Mouse (Mus musculus): ENCODE results near the gene Adra2b.
A peak's percentile ranks its signal among the peaks of the same experiment; 100 is the strongest.

The Adra2b gene

GRCm38 (mm10) chr2:127338833-127339232 lies 24.2 kb upstream of the Adra2b start:
- DNase-seq (ENCODE audit: low read depth): peak; percentile 81

GRCm38 (mm10) chr2:127339262-127339661 lies 23.7 kb upstream of the Adra2b start:
- peak; percentile 53 for DNase-seq (ENCODE audit: low read depth)

DNA sequence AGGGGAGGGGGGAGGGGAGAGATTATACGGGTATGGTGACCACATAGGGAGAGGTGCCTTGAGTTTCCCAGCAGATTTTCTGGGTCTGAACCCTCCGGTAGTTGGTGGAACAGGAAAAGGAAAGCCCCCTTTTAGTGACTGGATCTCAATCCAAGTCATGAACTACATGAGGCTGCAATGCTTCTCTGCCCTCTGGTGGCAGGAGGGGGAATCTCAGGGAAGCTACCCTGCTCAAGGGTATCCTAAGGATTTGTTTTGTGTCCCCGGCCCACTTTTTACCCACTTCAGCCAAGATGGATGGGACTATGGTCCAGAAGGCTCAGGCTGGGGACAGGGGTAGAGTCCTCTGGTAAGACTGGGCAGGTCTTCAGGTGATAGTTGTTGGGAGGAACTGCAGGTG lies 21.8 kb upstream of the Adra2b start:
- DNase-seq (ENCODE audit: low read depth): peak; percentile 85

GRCm38 (mm10) chr2:127346334-127346733 lies 16.7 kb upstream of the Adra2b start:
- peak; percentile 54 for DNase-seq (ENCODE audit: low read depth)

DNA sequence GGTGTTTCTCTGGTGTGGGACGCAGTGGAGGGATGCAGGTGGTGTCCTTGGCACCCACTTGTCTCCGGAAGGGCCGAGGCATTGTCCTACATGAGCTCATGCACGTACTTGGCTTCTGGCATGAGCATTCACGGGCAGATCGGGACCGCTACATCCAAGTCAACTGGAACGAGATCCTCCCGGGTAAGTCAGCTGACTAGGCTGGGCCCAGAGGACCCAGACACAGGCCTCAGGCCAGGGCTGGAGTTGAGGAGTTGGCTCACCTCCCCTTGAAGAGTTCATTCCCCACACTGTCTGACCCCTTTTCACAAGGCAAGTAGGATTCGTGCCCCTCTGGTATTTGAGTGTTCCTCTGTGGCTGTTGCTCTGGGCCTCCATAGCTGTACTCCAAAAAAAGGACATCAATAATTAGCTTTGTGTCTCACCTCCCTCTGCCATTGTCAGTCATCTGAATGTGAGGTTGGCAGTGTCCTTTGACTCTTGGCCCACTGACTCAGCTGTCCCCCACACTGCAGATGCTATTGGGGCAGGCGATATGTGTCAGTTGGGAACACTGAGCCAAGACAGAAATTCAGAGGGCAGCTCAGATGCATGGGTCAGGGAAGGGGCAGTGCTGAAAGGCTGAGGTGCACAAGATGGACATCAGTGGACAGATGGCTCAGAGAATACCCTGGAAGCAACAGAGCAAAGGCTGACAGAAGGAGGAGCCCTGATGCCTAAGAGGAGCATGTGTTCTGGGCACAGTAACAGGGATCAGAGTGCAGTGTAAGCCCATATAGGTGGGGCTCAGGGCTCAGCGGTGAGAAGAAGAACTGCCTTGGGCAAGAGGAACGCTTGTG lies 15.6 kb upstream of the Adra2b start:
- no peak for DNase-seq (ENCODE audit: low read depth)

GRCm38 (mm10) chr2:127353881-127354280 lies 9.1 kb upstream of the Adra2b start:
- no peak for DNase-seq (ENCODE audit: low read depth)

- DNase-seq (ENCODE audit: low read depth): no peak
Observed at GRCm38 (mm10) chr2:127363282-127363652, 259 bp downstream of the Adra2b start.

DNA sequence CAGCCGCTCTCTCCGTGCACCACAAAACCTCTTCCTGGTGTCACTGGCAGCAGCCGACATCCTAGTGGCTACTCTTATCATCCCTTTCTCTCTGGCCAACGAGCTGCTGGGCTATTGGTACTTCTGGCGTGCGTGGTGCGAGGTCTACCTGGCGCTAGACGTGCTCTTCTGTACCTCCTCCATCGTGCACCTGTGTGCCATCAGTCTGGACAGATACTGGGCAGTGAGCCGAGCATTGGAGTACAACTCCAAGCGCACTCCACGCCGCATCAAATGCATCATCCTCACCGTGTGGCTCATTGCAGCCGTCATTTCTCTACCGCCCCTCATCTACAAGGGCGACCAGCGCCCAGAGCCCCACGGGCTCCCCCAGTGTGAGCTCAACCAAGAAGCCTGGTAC lies 688 bp downstream of the Adra2b start:
- DNase-seq (ENCODE audit: low read depth): no peak

- DNase-seq (ENCODE audit: low read depth): no peak
Observed at GRCm38 (mm10) chr2:127364452-127364851, 1.4 kb downstream of the Adra2b start.

DNA sequence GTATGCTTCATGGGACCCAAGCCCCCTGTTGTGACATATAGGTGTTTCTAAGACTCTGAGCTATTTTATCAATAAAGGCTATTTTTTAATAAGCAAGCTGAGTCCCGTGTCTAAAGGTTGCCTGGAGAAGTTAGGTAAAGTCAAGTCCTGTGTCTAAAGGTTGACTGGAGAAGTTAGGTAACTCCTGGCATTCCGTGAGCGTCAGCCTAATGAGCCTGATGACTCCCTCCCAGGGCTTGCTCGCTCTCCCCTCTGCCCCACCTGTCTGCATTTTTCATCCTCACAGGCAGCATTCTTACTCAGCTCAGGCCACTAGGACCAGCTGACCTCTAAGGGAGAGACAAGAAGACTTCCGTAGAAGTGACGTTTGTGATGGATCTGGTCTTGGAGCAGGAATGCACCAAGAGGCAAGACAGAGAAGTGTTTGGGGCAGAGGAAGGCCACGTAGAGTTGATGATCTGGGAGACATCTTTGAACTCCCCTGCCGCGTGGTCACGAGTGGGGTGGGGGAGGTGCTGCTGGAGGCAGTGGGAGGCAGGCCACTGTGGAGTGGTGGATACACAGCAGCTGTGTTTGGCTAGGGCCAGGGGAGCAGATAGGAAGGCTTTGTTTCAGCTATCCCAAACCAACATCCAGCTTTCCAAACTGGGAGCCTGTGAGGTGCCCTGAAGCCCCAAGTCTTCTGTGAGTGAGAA lies 4.3 kb downstream of the Adra2b start:
- no peak for DNase-seq (ENCODE audit: low read depth)

DNA sequence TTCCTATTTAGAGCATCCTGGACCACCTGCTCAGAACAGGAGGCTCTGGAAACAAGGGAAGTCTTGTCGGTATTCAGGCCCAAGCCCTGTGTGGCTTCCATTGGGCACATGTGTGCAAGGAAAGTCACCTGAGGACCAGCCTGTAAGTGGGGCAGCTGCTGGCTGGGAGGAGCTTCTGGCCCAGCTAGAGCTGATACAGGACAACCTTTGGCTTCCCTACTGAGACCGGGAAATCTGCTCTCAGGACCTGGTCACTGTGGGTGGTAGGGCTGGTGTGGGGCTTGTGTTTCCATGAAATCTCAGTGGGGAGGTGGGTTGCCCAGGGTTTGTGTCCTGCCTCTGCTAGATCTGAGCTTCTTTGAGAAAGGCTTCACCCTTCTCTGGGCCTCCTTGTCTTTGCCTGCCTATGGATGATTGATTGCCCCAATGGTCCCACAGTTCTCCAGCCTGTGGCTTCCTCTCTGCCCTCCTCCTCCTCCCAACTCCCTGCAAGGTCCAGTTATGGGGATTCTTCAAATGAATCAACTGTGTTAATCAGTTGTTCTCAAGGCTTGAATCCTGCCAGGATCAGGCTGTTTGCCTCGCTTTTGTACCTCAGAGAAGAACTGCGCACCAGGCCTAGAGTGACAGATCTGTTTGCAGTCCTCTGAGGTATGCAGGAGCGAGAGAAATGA lies 6.8 kb downstream of the Adra2b start:
- DNase-seq (ENCODE audit: low read depth): no peak

DNA sequence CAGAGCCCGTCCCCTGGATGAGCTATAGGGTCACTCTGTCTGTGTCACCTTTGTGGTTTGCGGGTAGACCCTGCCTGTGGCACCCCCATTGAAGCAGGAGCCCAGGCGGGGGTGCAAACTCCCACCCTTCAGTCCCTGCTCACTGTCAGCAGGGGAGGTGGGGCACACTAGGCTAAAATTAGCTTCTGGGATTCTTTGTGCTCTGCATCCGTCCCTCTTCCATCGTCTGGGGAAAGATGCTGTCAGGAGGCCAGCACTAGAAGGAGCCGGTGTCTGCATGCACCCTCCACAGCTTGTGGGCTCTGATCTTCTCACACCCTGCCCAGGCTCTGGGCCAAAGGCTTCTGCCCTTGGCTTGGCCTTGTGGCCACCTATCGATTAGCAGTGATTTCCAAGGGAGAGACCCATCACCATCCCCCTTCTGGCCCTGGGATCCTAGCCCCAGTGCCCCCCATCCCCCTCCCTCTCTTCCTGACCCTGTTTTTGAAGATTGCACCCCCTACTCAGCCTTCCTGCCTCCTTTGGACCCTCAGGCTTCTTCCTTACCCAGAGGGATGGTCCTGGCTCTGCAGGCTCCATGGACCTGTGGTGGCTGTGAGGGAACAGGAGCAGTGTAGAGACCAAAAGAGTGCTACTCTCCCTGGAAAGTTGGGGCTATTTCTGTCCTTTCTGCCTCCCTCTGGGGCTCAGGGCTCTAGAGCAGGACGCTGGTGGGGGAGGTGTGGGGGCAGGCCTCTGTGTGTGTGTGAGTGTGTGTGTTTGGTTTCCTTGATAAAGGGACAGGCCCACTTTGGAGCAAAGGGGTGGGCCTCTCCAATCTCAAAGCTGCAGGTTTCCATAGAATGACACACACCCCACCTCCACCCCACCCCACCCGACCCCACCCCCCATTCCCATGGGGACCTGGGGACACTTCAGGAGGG lies 7.8 kb downstream of the Adra2b start:
- DNase-seq (ENCODE audit: low read depth): no peak

DNA sequence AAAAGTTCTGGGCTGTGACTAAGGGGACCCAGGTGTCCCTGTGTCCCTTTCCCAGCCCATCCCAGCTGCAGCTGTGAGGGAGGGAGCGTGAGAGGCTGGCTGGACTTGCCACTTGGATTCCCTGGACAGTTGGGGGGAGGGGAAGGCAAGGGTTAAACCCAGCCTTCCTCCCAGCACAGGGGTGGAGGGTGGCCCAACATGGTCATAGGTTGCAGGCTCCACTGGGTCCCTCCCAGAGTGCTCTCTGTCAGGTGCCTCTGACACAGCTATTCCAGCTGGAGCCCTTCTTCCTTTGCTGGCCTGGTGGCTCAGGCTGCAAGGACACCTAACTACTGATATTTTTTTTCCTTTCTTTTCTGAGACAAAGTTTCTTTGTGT lies 8.5 kb downstream of the Adra2b start:
- DNase-seq (ENCODE audit: low read depth): no peak

GRCm38 (mm10) chr2:127372082-127372481 lies 9.1 kb downstream of the Adra2b start:
- no peak for DNase-seq (ENCODE audit: low read depth)

GRCm38 (mm10) chr2:127374131-127374530 lies 11.1 kb downstream of the Adra2b start:
- no peak for DNase-seq (ENCODE audit: low read depth)

- DNase-seq (ENCODE audit: low read depth): no peak
Observed at GRCm38 (mm10) chr2:127375087-127375486, 12.1 kb downstream of the Adra2b start.

- peak; percentile 31 for DNase-seq (ENCODE audit: low read depth)
Observed at GRCm38 (mm10) chr2:127375759-127376341, 12.8 kb downstream of the Adra2b start.

DNA sequence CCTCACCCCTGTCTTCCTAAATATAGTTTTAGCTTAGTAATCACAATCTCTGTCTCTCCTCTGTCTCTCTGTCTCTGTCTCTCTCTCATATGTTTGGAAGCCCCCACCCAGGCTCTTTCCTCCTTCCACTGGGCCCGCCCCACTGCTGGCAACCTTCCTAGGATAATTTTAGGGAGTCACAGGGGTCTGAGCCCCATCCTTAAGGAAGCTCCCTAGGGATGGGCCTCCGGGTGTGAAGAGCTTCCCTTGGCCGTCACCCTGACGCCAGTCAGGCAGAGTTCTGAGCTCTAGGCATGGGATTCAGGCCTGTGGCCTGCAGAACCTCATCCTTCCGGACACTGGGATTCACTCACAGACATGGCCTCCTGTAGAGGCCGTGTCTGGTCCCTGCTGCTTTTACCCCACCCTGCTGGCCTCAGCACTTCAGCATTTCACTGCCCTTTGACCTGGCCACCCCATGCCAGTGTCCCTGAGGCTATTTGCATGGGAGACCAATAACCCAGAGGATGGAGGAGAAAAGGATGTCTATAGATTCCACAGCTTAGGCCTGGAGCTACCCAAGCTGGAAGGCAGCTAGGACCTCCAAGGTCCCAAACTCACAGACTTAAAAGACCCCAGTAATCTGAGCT lies 13.5 kb downstream of the Adra2b start:
- no peak for DNase-seq (ENCODE audit: low read depth)

- no peak for DNase-seq (ENCODE audit: low read depth)
Observed at GRCm38 (mm10) chr2:127377942-127378610, 15.1 kb downstream of the Adra2b start.

DNA sequence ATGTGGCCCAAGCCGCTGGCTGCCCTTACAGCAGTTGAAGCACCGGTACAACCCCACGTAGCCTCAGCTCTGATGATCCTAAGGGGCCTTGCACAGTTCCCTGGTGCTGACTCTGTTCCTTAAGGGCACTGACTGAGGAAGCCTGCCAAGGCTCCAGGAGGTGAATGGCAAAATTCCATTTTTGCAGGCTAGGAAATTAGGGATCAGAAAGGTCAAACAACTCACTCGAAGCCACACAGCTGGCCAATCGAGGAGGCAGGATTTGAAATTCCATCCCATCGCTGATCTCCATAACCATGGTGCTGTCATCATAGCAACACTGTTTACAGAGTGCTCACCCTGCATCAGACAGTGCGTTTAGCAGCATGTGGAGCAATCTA lies 15.6 kb downstream of the Adra2b start:
- DNase-seq (ENCODE audit: low read depth): no peak

GRCm38 (mm10) chr2:127379250-127379649 lies 16.2 kb downstream of the Adra2b start:
- DNase-seq (ENCODE audit: low read depth): no peak
